Mouse (Mus musculus) ES-E14 (cell line): ENCODE results near the gene Stfa3. TPM values are rescaled to one million over a fixed set of nuclear protein-coding genes. Genes with fewer than 3 reads are reported as not detected.
A peak's percentile ranks its signal among the peaks of the same experiment; 100 is the strongest.

Experiments
- DNase-seq: peaks from one replicate; pipeline ENCODE4 v3.0.0-alpha.2; 2013; ENCODE audit warnings: low read depth, low spot score
- H3K27ac ChIP-seq: 2 replicates; pipeline ENCODE4 v1.5.1; 2012; ENCODE audit warnings: low read depth, mild to moderate bottlenecking, low read length, moderate library complexity, mixed read lengths; ENCODE audit not compliant: poor library complexity, insufficient read depth, severe bottlenecking
- H3K36me3 ChIP-seq: 2 replicates; pipeline ENCODE4 v1.6.1; 2012; ENCODE audit warnings: mild to moderate bottlenecking, low read length, moderate library complexity, mixed read lengths; ENCODE audit not compliant: control insufficient read depth, poor library complexity, insufficient read depth, severe bottlenecking
- H3K4me1 ChIP-seq, 2 experiments: fragments of 150-350 bp in 1 of 2; sonication (generic) in 1 of 2; 2 replicates each; pipeline ENCODE4 v1.6.1; 2012; ENCODE audit warnings: low read length in 2 of 2, mild to moderate bottlenecking in 1 of 2, mixed read lengths in 1 of 2; ENCODE audit not compliant: control insufficient read depth in 2 of 2, insufficient read depth in 2 of 2, poor library complexity in 1 of 2
- H3K4me3 ChIP-seq, 2 experiments: fragments of 150-350 bp in 1 of 2; sonication (generic) in 1 of 2; 2 replicates each; pipeline ENCODE4 v1.5.1; 2012; ENCODE audit warnings: low read length in 2 of 2, low read depth in 1 of 2, mild to moderate bottlenecking in 1 of 2, mixed read lengths in 1 of 2; ENCODE audit not compliant: insufficient read depth in 1 of 2, poor library complexity in 1 of 2, severe bottlenecking in 1 of 2
- H3K9ac ChIP-seq: 2 replicates; pipeline ENCODE4 v1.6.1; 2012; ENCODE audit warnings: low read depth, mild to moderate bottlenecking, low read length, mixed read lengths; ENCODE audit not compliant: poor library complexity, insufficient read depth, severe bottlenecking
- H3K9me3 ChIP-seq: fragments of 150-350 bp; sonication (generic); 2 replicates; pipeline ENCODE4 v1.6.1; 2012; ENCODE audit warnings: low read depth, mild to moderate bottlenecking, low read length; ENCODE audit not compliant: control insufficient read depth, insufficient read depth
- CHD2 ChIP-seq: IDR thresholded peaks from 2 replicates; pipeline ENCODE4 v1.6.1; 2014; ENCODE audit warnings: mild to moderate bottlenecking, low read depth, low read length, inconsistent platforms
- HCFC1 ChIP-seq: IDR thresholded peaks from 2 replicates; pipeline ENCODE4 v1.6.1; 2012; ENCODE audit warnings: low read length, inconsistent platforms, borderline replicate concordance; ENCODE audit not compliant: insufficient read depth
- MAFK ChIP-seq: IDR thresholded peaks from 2 replicates; pipeline ENCODE4 v1.6.1; 2014; ENCODE audit warnings: mild to moderate bottlenecking, low read depth, low read length, inconsistent platforms; ENCODE audit not compliant: insufficient read depth
- ZC3H11A ChIP-seq: IDR thresholded peaks from 2 replicates; pipeline ENCODE4 v1.6.1; 2012; ENCODE audit warnings: low read depth, mild to moderate bottlenecking, inconsistent platforms, low read length, borderline replicate concordance
- ZNF384 ChIP-seq: IDR thresholded peaks from 2 replicates; pipeline ENCODE4 v1.6.1; 2012; ENCODE audit warnings: low read depth, low read length, inconsistent platforms
- in situ Hi-C, 2 experiments: fragments of 600-800 bp; cut with MboI; formaldehyde crosslinking; loops; one replicate each; pipeline ENCODE4 v1.15.1; 2025; ENCODE audit warnings: low sequenced_read_pairs in 2 of 2, inconsistent platforms in 1 of 2; ENCODE audit not compliant: unreplicated experiment in 2 of 2
- total RNA-seq: library from RNA; depleted of rRNA; stranded (reverse); fragments of 300-350 nt; gene quantifications from 2 replicates; pipeline ENCODE4 v1.2.3, GENCODE M21; 2012; rRNA removed

The Stfa3 gene
- not detected in 2 replicates for total RNA-seq

- in situ Hi-C loops: no loop called here
- DNase-seq: no peak
- no peak within 1 kb of the TSS for H3K4me3 ChIP-seq
- no peak within 1 kb of the TSS for H3K27ac ChIP-seq
- no peaks in the 10 kb centered on the region for H3K36me3 ChIP-seq
- TF ChIP-seq CHD2 (no peak), MAFK (no peak), HCFC1 (no peak), ZC3H11A (no peak), ZNF384 (no peak)
- no peaks in the 10 kb centered on the region for H3K9me3 ChIP-seq
- no peaks in the 10 kb centered on the region for H3K4me1 ChIP-seq
- H3K9ac ChIP-seq: no peak within 1 kb of the TSS
Measured at GRCm38 (mm10) chr16:36455342-36455802, at the start of gene Stfa3. TSS of gene Stfa3 (minus strand) at chr16:36455392.

- Histone ChIP-seq H3K27ac (no peak overlapping the region), H3K9ac (no peak overlapping the region), H3K9me3 (no peaks in the 10 kb centered on the region), H3K4me1 (no peaks in the 10 kb centered on the region), H3K36me3 (no peaks in the 10 kb centered on the region), H3K4me3 (no peak overlapping the region)
- no peak for DNase-seq
- in situ Hi-C loops: no loop called here
- TF ChIP-seq CHD2 (no peak), HCFC1 (no peak), MAFK (no peak), ZNF384 (no peak), ZC3H11A (no peak)
Measured at GRCm38 (mm10) chr16:36502286-36502685, 47.1 kb upstream of the Stfa3 start.

DNA sequence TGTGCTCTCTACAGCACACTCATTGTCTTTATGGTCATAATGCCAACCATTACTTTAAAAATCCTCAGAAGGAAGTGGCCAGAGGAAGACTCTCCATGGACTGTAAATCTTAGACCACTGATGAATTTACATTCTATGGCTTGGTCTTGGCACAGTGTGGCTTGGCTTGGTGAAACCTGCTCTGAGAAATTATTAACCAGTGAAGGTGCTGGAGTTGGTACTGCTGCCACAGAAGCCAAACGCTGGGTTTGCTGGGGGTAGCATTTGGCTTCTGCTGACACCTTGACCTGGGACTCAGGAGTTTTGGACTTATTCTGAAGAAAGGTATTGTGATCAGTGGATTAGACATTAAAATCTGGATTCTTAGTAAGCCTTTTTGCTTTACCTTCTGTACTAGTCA is 37.2 kb upstream of the Stfa3 start:
- Histone ChIP-seq H3K9me3 (no peaks in the 10 kb centered on the region), H3K27ac (no peak overlapping the region), H3K36me3 (no peaks in the 10 kb centered on the region), H3K4me3 (no peak overlapping the region), H3K9ac (no peak overlapping the region), H3K4me1 (no peaks in the 10 kb centered on the region; a peak in 1 of 4 replicates)
- TF ChIP-seq MAFK (no peak), CHD2 (no peak), ZC3H11A (no peak), HCFC1 (no peak), ZNF384 (no peak)
- in situ Hi-C loops: loop anchor here in 1 of 2 experiments (25.0 kb wide), 1 partner anchor 295 kb away; the partner anchor contains the start of gene Slc15a2
- DNase-seq: no peak

DNA sequence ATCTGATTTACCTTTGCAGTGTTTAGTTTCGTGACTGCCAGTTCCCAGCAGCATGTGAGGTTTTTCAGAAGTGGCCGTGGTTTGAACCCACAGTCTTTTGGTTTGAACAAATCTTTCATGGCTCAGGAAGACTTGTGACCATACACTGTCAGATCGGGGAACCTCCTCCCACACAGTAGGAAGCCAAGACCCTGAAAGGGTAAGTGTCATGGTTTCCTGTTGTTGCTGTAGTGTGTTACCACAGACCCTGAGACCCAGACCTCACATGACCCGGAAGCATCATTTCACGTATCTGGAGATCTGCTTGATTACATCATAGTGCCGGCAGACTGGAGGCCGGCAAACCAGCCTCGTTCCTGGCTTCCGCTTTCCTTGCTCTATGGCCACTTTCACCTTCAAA is 21.7 kb upstream of the Stfa3 start:
- TF ChIP-seq MAFK (no peak), CHD2 (no peak), ZC3H11A (no peak)
- no peak for DNase-seq
- Histone ChIP-seq H3K27ac (no peak overlapping the region), H3K9me3 (no peaks in the 10 kb centered on the region), H3K4me3 (no peak overlapping the region), H3K36me3 (no peaks in the 10 kb centered on the region), H3K9ac (no peak overlapping the region), H3K4me1 (peaks cover 0 to 10% of the 10 kb centered on the region in 2 experiments; a peak in 2 of 4 replicates)
- in situ Hi-C loops: loop anchor here (10.0 to 25.0 kb wide), 3 partner anchors 238 to 338 kb away; partner anchors contain the start of gene Slc15a2 (in 1 of the 2)

- in situ Hi-C loops: loop anchor here (10.0 to 25.0 kb wide), 3 partner anchors 239 to 339 kb away; partner anchors contain the start of gene Slc15a2 (in 1 of the 2)
- Histone ChIP-seq H3K4me3 (no peak overlapping the region), H3K36me3 (no peaks in the 10 kb centered on the region), H3K9ac (no peak overlapping the region), H3K4me1 (peaks cover 0 to 10% of the 10 kb centered on the region in 2 experiments; a peak in 2 of 4 replicates), H3K27ac (no peak overlapping the region), H3K9me3 (no peaks in the 10 kb centered on the region)
- no peak for DNase-seq
- TF ChIP-seq ZNF384: no peak
- TF ChIP-seq CHD2: peak; percentile 58; the same call in 1 of the 2 replicates
Measured at GRCm38 (mm10) chr16:36475530-36475929, 20.3 kb upstream of the Stfa3 start.
